ENCODE assay signal across 15 mouse cellular contexts in genomic region chr13:100721656-100722055, GRCm38 (mm10). TPM values are rescaled to one million over a fixed set of nuclear protein-coding genes. Genes with fewer than 3 reads are reported as not detected.
"Had no signal": no experiment of that assay in that cellular context is flagged by ENCODE, and none has a peak within 500 bp of the region (broad histone marks: within the 10 kb centered on the region; RNA-seq: fewer than 3 reads in every experiment).

No protein-coding gene starts in this region.

- H3K27ac ChIP-seq: layer of hippocampus, adult 2 months; limb, embryonic 13.5 days; liver, embryonic 14.5 days; midbrain, embryonic 13.5 days; neural tube, embryonic 15.5 days had no signal

- DNase-seq: kidney, postnatal 10 days; kidney, postnatal 4 days; left cerebral cortex, postnatal 4 days; lung, adult 18-20 months; right cerebral cortex, adult 18-20 months; right cerebral cortex, postnatal 25 days; thymus, adult 18-20 months; thymus, postnatal 14 days had no signal

- H3K4me2 ChIP-seq: limb, embryonic 13.5 days; midbrain, embryonic 13.5 days; neural tube, embryonic 15.5 days had no signal

- ATAC-seq: midbrain, embryonic 13.5 days had no signal

- H3K4me1 ChIP-seq: limb, embryonic 13.5 days had no signal

- H3K9ac ChIP-seq: limb, embryonic 13.5 days; liver, embryonic 14.5 days; midbrain, embryonic 13.5 days; neural tube, embryonic 15.5 days had no signal

- H3K27me3 ChIP-seq: limb, embryonic 13.5 days; midbrain, embryonic 13.5 days; neural tube, embryonic 15.5 days had no signal

- H3K4me3 ChIP-seq: layer of hippocampus, adult 2 months; limb, embryonic 13.5 days; midbrain, embryonic 13.5 days; myocyte; neural tube, embryonic 15.5 days had no signal

- H3K9me3 ChIP-seq: limb, embryonic 13.5 days; midbrain, embryonic 13.5 days; neural tube, embryonic 15.5 days had no signal

RNA-seq across cellular contexts. Expression of gene Cenph, which starts 54.0 kb away (rescaled TPM):
- total RNA-seq: liver, adult 2 months had no signal
